Mouse (Mus musculus) stomach, postnatal 0 days (tissue): ENCODE data around the gene Vmn2r13.
"Not testable (repeated sequence)": the region's sequence is repeated elsewhere in the genome, so short reads cannot be mapped to it uniquely, and the experiment has no call there.

ENCODE experiments used
- CTCF ChIP-seq: IDR thresholded peaks from 2 replicates; pipeline ENCODE4 v1.5.1; 2016; ENCODE audit warnings: antibody characterized with exemption, low read depth, mild to moderate bottlenecking, moderate library complexity
- EP300 ChIP-seq: optimal IDR thresholded peaks from 2 replicates; pipeline ENCODE3; 2016; ENCODE audit warnings: antibody characterized with exemption

DNA sequence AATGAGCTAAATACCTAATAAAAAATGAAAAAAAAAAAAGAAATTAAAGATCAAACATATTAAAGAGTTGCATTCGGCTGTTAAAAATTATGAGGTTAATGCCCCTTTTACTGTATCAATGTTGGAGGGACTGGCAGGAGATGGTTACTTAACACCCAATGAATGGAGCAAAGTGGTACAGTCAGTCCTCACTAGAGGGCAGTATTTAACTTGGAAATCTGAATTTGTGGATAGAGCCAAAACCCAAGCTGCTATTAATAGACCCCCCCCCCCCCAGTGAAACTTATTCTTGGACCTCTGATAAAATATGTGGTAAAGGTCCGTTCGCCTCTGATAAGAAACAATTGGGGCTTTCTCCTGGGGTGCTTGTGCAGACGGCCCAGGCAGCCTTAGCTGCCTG lies 25.1 kb downstream of the Vmn2r13 start:
- TF ChIP-seq CTCF, EP300: not testable (repeated sequence)
